Mouse (Mus musculus) olfactory bulb, adult 2 months (tissue): ENCODE data around the gene Slc41a2.

Source experiments
- CTCF ChIP-seq: fragments of 200-500 bp; IDR thresholded peaks from 2 replicates; pipeline ENCODE4 v1.5.1; 2012; ENCODE audit warnings: low read depth, mild to moderate bottlenecking, low read length, moderate library complexity; ENCODE audit not compliant: insufficient read depth
- POLR2A ChIP-seq: fragments of 200-500 bp; IDR thresholded peaks from 2 replicates; pipeline ENCODE4 v1.6.1; 2012; ENCODE audit warnings: mild to moderate bottlenecking, low read depth, low read length, moderate library complexity; ENCODE audit not compliant: insufficient read depth

GRCm38 (mm10) chr10:83228626-83229025, 109.1 kb downstream of the Slc41a2 start:
- TF ChIP-seq CTCF (no peak), POLR2A (no peak)
